Mouse (Mus musculus): ENCODE data around the gene Rbfox1.

Gene Rbfox1

DNA sequence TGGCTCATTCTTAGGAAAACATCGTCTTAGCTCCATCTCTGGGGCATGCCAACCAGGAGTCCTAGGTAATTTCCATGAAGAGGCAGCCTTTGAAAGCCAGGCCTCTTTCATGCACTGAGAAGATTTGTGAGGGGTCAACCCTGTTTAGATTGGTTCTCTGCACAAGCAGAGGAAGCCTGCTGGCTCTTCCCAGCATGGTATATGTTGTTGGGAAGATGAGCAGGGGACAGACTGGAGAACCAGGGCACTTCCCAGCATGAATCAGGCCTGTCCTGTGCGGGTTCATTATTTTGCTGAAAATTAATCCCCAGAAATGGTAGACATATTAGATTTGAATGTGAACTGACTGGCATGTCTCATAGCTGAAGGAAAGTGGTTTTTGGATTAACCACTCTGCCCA is 214.4 kb downstream of the Rbfox1 start:
- no peak for DNase-seq

DNA sequence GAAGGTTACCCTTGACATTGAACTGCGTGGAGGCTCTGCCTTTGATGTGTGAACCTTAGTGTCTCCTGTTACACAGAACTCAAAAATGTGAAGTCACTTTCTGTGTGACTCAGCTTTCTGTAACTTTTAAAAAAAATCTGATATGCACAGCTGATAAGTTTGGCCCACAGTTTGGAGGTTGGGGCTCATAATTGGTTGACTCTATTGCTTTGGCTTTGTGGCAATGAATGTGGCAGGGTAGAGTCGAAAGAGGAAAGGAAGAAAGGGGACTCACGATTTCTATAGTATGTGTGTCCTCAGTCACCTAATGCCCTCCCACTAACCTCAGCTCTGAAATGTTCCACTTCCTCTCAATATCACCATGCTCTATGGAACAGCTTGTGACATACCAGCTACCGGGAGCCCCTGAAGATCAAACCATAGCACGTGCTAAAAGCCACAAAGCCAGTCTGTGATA is 215.3 kb downstream of the Rbfox1 start:
- DNase-seq, result no peak

DNA sequence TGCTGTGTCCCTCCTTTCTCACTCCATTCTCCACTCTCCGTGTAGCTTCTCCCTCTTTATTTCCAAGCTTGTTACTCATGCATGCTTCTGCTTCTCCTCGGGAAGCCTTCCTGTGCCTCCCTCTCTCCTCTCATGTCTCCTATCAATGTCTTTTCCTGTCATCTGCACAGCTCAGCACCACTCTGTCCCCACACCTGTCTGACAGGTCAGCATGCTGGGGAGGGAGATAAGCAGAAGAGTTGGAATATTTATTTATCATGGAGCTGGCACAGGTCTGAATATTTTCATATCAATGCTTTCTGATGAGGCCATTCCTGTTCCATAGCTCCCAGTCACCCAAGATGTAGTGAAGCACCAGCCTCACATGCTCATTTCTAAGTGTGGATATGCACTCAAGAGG is 218.6 kb downstream of the Rbfox1 start:
- DNase-seq, result no peak

DNA sequence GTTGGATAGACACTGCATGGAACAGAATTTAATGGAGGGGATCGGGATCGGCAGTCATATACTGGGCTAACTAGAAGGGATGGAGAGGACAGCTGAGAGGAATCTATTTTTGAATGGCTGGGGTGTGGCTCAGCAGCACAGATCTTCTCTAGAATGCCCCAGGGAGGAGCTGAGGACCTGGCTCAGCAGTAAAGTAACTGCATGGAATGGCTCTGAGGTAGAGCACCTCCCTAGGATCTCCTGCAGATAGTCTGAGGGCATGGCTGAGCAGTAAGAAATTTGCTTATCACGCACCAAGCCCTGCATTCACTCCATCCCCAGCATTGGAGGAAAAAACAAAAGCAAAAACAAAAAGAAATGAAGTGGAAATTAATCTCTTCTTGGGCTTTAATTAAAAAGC is 225.0 kb downstream of the Rbfox1 start:
- no peak for DNase-seq

DNA sequence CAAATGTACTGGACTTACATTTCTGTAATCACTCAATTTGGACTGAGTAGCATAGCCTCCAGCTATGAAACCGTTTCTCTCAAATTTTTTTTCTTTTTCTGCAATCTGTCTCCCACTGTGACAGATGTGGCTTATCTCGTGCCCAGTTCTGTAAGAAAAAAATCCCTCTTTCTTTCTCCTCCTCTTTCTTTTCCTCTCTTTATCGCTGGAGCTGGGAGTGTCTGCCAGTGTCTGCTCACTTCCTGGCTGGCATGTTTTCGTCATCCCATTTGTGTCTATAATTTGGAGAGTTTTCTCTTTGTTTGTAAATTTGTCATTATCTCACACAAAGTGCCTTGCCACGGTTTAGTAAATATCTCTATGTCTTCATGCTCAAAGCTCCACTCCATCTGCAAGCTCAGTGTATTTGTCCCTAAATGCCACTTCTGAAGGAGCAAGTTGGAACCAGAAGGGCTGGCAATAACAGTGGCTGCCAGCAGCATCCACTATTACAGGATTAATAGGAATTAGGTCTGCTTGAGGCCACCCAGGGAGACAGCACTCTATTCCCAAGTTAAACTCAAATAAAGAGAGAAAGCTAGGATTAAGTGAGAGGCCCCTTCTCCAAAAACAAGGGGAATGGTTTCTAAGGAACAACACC is 228.8 kb downstream of the Rbfox1 start:
- DNase-seq, result no peak

DNA sequence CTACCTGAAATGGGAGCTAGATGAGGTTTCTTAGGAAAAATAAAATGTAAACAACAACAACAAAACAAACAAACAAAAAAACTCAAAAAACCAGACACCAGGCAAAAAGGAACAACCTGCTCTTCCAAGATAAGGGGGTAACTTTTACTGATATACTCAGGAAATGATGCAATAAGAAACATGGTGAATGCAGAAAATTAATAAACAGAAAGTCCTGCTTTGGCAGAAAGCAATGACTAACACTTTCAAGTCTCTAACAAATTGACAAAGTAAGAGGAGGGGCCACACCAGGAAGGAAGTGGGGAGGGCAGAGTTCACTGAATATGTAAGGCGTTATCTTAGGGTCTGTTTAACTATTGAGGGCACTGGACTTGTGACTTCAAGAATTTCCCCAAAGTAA is 234.3 kb downstream of the Rbfox1 start:
- no peak for DNase-seq

DNA sequence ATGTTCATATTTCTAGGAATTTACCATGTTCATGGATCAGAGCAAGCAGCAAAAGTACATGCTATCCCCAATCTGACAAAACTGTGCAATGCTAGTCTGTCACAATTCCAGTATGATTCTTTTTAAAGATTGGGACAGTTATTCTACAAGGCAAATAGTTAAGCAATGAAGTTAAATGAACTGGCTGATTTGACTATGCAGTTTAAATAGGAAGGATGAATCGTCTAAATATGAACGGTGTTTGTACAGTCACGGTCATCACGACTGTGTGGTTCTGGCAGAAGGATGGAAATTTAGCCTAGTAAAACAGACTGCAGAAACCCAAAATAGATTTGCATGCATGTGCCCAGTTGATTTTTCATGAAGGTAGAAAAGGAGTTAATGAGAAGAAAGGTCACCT is 236.1 kb downstream of the Rbfox1 start:
- DNase-seq, result no peak

DNA sequence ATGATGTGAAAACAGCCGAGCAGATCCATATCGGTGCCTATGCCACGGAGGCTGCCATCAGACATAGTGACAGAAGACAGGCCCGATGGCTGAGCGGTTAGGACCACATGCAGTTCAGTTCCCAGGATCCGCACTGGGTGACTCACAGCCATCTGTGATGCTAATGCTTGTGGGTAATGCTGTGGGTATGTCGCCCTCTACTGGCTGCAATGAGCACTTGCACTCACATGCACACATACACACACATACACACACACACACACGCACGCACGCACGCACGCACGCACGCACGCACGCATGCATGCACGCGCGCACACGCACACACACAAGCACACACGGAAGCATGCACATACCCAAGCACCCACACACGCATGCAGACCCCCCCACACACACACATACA is 237.7 kb downstream of the Rbfox1 start:
- no peak for DNase-seq

DNA sequence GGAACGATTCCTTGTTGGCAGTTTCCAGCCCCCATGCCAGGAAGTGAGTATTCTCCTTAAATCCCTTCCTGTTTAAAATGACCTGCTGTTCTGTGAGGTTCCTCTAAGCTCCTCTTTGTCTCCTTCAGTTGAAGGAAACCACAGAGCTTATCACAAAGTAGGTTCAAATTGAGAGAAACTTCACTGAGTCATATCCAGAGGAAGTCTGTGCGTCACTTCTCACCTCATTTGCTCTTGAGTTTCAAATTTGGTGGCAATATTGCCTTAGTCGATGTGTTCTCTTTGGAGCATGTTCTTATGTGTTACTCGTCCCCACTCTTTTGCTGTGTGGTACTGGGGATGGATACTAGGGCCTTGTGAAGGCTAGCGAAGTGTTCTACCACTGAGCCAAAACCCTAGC is 243.2 kb downstream of the Rbfox1 start:
- DNase-seq, result no peak

DNA sequence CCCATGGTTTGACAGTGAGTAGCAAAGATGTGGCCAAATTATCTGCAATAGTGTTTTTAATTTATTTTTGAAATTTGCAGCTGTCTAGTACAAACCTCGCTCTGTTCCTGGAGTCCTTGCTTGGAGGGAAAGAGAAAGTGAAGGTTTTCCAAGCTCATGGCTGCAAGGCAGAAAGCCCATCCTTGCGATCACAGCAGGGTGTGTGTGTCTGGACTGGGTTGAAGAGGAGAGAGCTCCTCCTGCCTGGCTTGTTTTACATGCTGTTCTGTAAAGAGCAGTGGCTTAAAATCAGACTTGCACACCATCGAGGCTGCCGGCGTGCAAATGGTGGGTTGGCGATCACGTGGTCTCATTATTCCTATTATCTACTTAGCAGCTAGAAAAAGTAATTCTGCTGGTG is 249.9 kb downstream of the Rbfox1 start:
- DNase-seq, result no peak

DNA sequence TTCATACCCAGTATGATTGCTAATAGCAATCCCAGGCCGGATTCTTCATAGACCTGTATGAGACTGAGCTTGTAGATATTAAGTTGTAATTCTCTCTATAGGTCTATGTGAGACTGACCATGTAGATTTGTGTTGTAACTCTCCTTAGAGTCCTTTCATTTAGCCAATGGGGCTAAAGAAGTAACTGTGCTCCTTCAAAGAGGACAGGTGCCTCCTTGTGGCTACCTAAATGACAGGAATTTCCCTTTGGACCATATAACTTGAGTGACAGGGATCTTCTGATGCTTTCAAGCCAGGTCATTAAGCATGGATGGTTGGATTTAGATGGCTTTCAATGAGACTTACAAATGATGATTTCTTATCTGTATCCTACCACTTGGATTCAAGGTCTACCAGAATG is 254.3 kb downstream of the Rbfox1 start:
- no peak for DNase-seq

DNA sequence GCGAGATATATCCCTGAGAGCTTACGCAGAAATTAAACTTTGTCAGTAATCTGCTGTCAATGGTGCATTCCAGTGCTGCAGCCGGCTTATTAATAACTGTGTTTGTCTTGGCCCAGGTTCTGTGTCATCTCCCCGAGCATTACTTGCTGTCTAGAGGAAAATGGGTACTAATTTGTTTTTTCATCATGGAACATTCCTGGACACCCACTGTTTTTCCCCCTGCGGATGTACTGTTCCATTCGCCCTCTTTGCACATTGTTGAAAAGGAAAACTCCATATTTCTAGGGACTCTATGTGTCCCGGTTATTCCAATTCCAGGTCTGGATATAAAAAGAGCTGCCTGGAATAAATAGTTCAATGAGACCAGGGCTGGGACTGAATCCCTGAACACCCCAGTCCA is 262.8 kb downstream of the Rbfox1 start:
- no peak for DNase-seq

DNA sequence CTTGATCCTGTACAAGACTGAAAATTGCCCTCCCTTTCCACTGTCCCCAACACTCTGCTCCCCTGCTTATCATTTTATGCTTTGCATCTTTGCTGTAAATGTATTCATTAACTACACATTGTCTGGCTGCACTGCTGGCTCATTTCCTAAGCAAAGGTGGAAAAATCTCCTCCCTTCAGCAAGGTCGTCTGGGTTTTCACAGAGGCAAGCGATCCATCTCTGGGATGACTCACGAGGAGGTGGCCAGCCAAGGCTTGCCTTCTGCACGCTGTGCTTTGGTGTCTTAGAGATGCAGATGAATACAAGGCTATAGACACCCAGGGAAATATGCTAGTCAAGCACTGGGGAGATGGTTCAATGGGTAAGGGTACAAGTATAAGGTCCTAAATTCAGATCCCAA is 264.2 kb downstream of the Rbfox1 start:
- no peak for DNase-seq

DNA sequence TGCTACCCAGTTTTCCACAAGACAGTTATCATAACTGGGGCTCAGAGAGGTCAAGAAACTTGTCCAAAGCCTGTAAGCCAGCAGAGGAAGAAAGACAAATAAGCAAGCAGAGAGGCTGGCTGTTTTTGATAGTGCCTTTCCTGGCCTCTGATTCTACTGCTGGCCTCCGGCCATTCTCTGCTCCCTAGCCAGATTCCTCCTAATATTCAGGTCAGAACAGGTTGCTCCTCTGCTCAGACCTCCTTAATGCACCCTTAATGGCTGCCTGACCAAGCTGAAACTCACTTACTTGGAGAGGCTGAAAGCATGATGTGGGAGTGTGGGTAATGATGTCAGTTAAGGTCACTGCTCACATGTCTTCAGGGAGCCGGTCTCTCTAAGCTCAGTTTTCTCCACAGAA is 270.4 kb downstream of the Rbfox1 start:
- no peak for DNase-seq

DNA sequence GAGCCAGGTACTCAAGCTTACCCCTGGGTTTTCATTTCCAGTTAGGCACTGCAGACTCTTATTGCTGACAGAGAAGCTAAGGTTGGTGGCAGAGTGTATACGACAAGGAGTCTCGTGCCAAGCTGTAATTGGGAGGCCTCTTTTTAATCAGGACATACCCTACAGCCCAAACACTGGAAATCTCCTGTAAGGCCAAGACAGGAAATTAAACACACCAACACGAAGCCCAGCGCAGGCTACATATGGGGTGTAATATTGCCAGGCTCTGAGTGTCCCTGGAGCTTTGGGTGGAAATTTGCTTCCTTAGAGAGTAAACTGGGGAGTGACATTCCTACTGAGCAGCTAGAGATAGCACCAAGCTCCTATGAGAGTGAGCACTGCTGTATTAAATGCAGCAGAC is 279.3 kb downstream of the Rbfox1 start:
- DNase-seq, result no peak

DNA sequence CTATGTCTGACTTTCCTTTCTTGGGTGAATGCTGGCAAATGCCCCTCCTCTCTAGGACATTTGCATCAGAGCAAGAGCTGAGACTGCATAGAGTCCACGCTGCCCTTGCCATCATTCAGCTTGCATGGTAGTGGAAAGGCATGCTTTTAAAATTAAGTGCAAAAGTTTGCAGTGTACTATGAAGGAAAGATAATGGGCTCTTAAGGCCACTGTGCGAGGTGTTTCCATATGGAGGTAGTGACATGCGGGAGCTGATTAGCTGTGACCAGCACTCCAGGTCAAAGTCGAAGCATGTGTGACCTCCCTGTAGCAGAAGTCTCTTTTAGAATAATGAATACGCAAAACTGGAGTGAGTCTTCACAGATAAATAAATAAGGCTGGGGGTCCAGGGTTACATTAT is 284.2 kb downstream of the Rbfox1 start:
- no peak for DNase-seq

DNA sequence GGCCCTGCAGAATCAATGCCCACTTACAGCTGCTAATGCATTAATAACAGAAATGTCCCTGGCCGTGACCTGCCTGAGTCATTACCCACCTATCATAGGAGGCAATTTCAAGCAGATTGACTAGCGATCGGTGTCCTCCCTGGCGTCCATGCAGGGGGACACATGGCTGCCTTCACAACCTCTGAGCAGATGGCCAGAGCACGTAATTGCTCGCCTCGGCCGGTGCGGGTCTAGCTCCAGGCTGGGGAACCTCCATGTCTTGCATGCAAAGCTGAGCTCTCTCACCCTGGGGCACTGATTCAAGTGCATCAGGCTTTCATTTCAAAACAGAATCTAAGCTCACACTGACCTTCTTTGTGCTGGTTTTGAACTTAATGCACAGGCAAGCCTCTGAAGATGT is 295.7 kb downstream of the Rbfox1 start:
- DNase-seq, result no peak

DNA sequence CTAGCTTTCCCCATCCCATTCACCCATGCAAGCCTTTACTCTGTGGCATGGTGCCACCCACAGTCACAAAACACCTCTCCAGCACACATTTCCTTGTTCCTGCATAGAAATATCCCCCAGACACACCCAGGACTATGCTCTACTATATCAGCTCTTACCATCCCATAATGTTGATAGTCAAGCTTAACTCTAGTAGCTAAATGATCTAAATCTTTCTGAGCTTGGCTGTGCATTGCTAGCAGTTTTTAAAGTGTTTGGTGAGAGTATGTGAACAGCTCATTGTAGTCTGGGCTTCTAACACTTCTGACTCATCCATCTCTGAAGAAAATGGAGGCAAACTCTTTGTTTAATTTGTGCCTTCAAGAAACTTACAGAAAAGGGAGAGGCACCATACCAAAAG is 297.2 kb downstream of the Rbfox1 start:
- DNase-seq, result no peak

DNA sequence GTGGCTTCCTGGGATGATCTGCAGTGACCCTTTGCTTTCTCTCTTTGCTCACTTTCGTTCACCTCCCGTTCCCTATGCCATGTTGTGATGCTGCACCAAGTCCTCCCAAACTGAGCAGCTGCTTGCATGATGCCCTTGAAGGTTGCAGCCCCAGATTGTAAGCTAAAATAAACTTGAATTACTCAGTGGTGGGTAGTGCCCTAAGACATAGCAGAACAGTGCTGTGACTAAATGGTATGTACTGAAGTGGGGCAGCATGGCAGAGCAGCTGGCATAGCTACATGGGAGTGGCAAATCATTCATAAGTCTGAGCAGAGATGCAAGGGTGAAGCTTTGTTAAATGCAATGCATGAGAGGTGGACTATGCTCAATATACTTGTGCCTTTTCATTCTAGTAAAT is 307.2 kb downstream of the Rbfox1 start:
- DNase-seq, result no peak

DNA sequence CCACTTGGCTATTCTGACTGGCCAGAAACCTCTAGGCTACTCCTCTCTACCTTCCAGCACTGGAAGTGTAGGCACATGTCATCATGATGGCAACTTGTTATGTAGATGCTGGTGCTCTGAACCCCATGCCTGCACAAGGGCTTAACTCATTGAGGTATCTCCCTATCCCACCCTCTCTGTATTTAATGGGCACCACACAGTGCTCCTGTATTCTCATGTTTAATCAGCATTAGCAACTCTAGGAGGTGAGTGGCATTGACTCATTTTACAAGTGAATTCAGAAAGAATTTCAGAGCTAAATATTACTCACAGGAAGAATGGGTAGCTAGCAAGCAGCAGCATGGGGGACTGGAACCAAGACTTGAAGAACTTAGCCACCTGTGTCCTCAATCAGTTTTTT is 321.3 kb downstream of the Rbfox1 start:
- no peak for DNase-seq

DNA sequence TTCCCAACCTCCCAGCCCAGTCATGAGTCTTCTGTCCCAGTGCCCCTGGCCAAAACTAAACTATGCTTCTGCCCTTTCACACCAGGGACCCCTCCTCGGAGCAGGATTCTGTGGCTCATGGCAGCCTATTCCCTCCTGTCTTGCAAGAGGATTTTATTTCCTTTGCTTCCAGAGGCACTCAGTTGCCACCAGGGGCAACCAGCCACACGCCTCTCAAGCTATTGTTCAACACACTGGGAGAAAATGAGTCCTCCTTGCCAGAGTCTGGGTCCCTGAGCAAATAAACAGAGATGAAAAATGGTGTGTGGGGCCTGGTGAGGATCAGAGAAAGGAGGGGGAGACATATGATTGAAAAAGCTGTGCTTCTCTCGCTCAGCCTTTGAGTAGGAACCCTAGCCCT is 327.8 kb downstream of the Rbfox1 start:
- no peak for DNase-seq

DNA sequence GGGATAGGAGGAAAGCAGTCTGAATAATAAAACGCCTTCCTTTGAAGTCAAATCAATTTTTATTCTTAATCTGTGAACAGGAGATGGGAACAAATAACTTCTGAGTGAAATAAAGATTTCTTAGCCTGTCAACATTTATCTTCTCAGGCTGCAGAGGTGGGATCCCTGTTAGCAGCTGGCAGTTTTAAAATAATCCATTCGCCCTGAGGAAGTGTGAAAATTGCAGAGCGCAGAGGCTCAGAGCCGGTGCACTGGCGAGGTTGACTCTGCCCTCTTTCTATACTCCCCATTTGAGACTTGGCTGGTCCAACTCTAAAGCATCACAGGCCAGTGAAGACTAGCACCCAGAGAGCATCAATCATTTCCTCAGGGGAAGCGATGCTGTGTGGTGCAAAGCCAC is 342.3 kb downstream of the Rbfox1 start:
- no peak for DNase-seq

DNA sequence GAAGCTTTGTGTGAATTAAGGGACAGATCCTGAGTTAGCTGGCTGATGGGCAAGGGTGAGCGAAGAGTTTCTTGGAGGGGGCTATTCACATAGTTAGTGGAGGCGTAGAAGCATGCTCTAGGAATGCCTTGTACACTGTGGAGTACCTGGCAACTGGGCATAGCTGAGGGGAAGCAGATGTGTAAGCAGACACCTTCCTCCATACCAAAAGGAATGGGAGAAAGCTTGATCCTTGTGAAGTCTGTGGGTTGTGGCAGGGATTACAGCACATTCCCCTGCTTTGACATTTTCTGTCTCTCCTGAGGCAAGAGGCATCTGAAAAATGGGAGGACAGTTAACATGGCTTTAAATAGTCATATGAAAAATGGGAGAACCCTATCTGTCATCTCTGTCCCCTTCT is 347.8 kb downstream of the Rbfox1 start:
- no peak for DNase-seq

DNA sequence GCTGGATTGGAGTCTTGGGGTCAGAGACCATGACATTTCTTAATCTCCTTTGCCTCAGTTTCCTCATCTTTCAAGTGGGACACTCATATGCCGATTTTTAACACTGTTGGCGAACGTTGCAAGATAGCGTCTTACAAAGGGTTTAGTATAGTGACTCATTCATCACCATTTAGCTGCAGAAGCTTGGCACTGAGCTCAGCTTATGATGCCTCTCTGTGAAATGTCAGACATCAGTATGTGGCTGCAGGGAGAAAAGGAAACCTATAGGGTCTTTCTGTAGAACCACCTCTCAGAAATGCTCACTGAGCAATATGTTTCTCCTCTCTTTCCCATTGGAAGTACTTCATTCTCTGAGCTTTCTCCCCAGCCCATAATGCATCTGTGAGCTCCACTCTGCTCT is 356.2 kb downstream of the Rbfox1 start:
- DNase-seq, result no peak

DNA sequence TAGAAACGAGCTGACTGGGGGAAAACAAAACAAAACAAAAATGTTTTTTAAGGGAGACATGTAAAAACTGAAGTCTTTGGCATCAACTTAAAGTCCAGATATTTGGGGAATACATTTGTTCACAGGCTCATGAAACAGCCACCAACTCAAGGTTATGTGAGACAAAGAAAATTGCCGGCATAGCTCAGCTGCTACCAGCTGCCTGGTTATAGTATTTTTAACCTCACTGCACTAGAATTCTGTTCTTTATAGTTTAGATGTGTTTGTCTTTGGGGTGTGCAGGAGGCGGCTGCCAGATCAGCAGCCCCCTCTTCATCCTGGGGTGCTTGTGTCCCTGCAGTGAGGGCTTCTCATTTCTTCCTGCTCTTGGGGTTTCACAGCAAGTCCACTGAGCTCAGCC is 357.3 kb downstream of the Rbfox1 start:
- no peak for DNase-seq

DNA sequence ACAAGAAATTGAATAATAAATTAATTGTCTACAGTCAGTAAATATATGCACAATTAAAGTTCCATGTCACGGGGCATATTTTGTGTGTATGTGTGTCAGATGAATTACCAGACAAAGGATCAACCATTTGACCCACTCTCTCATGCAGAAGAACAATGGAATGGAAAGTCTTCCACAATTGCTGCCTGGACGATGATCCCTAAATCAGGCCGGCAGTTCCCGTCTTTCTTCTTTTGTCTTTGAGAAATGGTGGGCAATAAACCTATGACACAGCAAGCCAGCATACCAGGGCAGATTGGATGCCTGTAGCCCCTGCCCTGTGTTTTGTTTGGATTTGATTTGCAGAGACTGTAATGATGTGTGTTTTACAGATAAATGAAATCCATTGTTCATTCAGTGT is 362.4 kb downstream of the Rbfox1 start:
- no peak for DNase-seq

All from thymus, postnatal 25 days (tissue).